Mouse (Mus musculus): Measurements from ENCODE around the gene Dscam. TPM values are rescaled to one million over a fixed set of nuclear protein-coding genes. Genes with fewer than 3 reads are reported as not detected.

The Dscam gene
- polyA plus RNA-seq, 1 experiment: under 0.01 TPM

DNA sequence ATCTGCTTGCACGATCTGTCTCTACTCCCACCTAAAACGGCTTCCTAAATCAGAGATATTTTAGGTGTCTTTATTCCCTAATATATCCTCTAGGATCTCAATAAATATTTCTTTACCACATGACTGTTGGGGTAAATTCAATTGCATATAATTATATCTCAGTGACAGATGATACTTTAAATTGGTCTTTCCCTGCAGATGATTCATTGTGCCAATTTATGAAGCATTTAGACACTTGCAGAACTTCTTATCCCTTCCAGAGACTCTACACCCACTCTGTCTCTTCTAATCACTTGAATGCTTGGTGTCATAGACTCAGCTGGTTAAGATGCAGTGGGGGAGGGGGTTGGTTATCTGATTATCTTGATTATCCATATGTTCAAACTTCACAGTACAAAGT is 97.9 kb downstream of the Dscam start:
- H3K79me2 ChIP-seq (ENCODE audit: control insufficient read depth, insufficient read depth): no peaks in the 10 kb centered on the region
- H3K36me3 ChIP-seq (ENCODE audit: control insufficient read depth, insufficient read depth): no peaks in the 10 kb centered on the region
- H3K27me3 ChIP-seq (ENCODE audit: control insufficient read depth, insufficient read depth, insufficient read length): no peaks in the 10 kb centered on the region
- H3K4me2 ChIP-seq (ENCODE audit: low read depth): no peak overlapping the region
- no peak overlapping the region for H3K4me3 ChIP-seq
- TF ChIP-seq USF1 (IDR thresholded peaks at IDR 0.05; ENCODE audit: low read depth): no peak
- no peak for TF ChIP-seq POLR2A (IDR thresholded peaks at IDR 0.05; ENCODE audit: insufficient read length, low read depth)
- TF ChIP-seq CEBPB (IDR thresholded peaks at IDR 0.05; ENCODE audit: insufficient read depth, poor library complexity, severe bottlenecking): no peak
- TF ChIP-seq MAX (IDR thresholded peaks at IDR 0.05; ENCODE audit: low read depth): no peak
- no peak for TF ChIP-seq REST (IDR thresholded peaks at IDR 0.05; ENCODE audit: insufficient read depth, insufficient read length)
- TF ChIP-seq POLR2AphosphoS2 (IDR thresholded peaks at IDR 0.05; ENCODE audit: insufficient read length, low read depth): no peak
- no peak overlapping the region for H3ac ChIP-seq (ENCODE audit: control insufficient read depth, insufficient read length)

DNA sequence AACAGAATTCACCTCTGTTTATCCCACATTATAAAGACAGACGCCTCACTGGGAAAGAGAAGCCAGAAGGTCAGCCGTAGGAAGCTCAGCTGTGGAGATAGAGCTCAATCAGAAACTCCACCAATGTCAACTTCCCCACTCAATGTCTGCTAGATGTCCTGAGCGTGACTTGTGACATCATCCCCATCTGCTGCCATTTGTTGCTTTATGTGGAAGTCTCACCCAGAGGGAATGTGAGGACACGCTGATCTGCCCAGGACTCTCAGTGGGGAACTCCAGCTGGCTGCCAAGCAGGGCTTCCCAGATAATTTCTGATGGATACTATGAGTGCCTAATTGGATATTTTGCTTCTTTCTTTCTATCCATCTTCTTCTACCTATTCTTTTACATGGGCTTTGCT is 103.7 kb downstream of the Dscam start:
- H3K4me2 ChIP-seq (ENCODE audit: low read depth): peak overlapping the region; percentile 9
- TF ChIP-seq E2F4 (IDR thresholded peaks at IDR 0.05; ENCODE audit: insufficient read depth) (no peak), MYOD1 (IDR thresholded peaks at IDR 0.05; ENCODE audit: control insufficient read depth in 1 of 3, insufficient read length in 2 of 3, low read depth in 2 of 3) (no peak), POLR2A (IDR thresholded peaks at IDR 0.05; ENCODE audit: insufficient read length, low read depth) (no peak), REST (IDR thresholded peaks at IDR 0.05; ENCODE audit: insufficient read depth, insufficient read length) (no peak), TCF3 (IDR thresholded peaks at IDR 0.05; ENCODE audit: insufficient read length, low read depth) (no peak), TCF12 (IDR thresholded peaks at IDR 0.05; ENCODE audit: insufficient read depth, poor library complexity, severe bottlenecking) (no peak)
- no peaks in the 10 kb centered on the region for H3K27me3 ChIP-seq (ENCODE audit: control insufficient read depth, insufficient read depth, insufficient read length)
- no peaks in the 10 kb centered on the region for H3K79me2 ChIP-seq (ENCODE audit: control insufficient read depth, insufficient read depth)
- no peak overlapping the region for H3K4me3 ChIP-seq
- H3ac ChIP-seq (ENCODE audit: control insufficient read depth, insufficient read length): no peak overlapping the region
- no peaks in the 10 kb centered on the region for H3K36me3 ChIP-seq (ENCODE audit: control insufficient read depth, insufficient read depth)

DNA sequence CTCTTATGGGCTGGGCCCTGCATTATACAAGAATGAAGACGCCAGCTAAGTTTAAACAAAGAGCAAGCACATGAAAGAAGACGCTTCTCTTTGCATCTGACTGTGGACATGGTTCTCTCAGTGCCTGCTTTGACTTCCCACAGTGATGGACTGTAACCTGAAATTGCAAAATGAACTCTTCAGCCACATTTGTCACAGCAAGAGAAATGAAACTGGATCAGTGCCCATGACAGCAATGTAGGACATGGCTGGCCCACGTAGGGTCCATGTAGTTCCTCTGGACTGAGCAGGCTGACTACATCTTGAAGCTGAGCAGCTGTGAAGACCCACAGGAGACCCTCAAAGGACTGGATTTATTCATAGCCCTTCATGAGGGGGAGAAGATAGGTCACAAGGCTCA is 108.3 kb downstream of the Dscam start:
- Histone ChIP-seq H3K36me3 (ENCODE audit: control insufficient read depth, insufficient read depth) (no peaks in the 10 kb centered on the region), H3K4me3 (no peak overlapping the region), H3K4me2 (ENCODE audit: low read depth) (no peak overlapping the region), H3K79me2 (ENCODE audit: control insufficient read depth, insufficient read depth) (no peaks in the 10 kb centered on the region), H3ac (ENCODE audit: control insufficient read depth, insufficient read length) (no peak overlapping the region), H3K27me3 (ENCODE audit: control insufficient read depth, insufficient read depth, insufficient read length) (no peaks in the 10 kb centered on the region)
- no peak for TF ChIP-seq POLR2A (IDR thresholded peaks at IDR 0.05; ENCODE audit: insufficient read length, low read depth)
- no peak for TF ChIP-seq MYOG (IDR thresholded peaks at IDR 0.05; ENCODE audit: control insufficient read depth in 1 of 3, insufficient read depth in 1 of 3, insufficient read length in 2 of 3, low read depth in 2 of 3)
- TF ChIP-seq E2F4 (IDR thresholded peaks at IDR 0.05; ENCODE audit: insufficient read depth): no peak
- no peak for TF ChIP-seq CEBPB (IDR thresholded peaks at IDR 0.05; ENCODE audit: insufficient read depth, poor library complexity, severe bottlenecking)
- no peak for TF ChIP-seq TCF12 (IDR thresholded peaks at IDR 0.05; ENCODE audit: insufficient read depth, poor library complexity, severe bottlenecking)
- TF ChIP-seq USF1 (IDR thresholded peaks at IDR 0.05; ENCODE audit: low read depth): no peak
- TF ChIP-seq TCF3 (IDR thresholded peaks at IDR 0.05; ENCODE audit: insufficient read length, low read depth): no peak
- no peak for TF ChIP-seq REST (IDR thresholded peaks at IDR 0.05; ENCODE audit: insufficient read depth, insufficient read length)
- TF ChIP-seq MYOD1 (IDR thresholded peaks at IDR 0.05; ENCODE audit: control insufficient read depth in 1 of 3, insufficient read length in 2 of 3, low read depth in 2 of 3): no peak
- TF ChIP-seq MAX (IDR thresholded peaks at IDR 0.05; ENCODE audit: low read depth): no peak
- TF ChIP-seq POLR2AphosphoS2 (IDR thresholded peaks at IDR 0.05; ENCODE audit: insufficient read length, low read depth): no peak
- no peak for TF ChIP-seq SRF (IDR thresholded peaks at IDR 0.05; ENCODE audit: control insufficient read depth, insufficient read length, low read depth)

DNA sequence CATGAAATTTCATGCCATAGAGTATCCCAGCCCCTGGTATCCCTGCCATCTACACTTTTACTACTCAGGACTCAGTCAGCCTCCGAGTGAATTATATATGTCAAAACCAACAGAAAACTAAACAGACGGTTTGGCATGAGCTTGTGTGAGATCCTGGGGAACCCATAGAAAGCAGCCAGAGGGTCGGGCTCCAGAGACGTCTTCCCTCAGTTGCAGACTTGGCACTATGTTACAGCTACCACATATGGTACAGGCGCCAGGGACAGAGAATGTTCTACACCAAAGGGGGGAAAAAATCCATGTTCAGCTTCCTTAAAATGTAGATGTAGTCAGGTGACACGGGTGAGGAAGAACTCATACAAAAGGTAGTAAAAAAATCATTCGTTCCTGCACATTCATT is 109.2 kb downstream of the Dscam start:
- Histone ChIP-seq H3ac (ENCODE audit: control insufficient read depth, insufficient read length) (no peak overlapping the region), H3K27me3 (ENCODE audit: control insufficient read depth, insufficient read depth, insufficient read length) (no peaks in the 10 kb centered on the region), H3K79me2 (ENCODE audit: control insufficient read depth, insufficient read depth) (no peaks in the 10 kb centered on the region), H3K4me3 (no peak overlapping the region), H3K36me3 (ENCODE audit: control insufficient read depth, insufficient read depth) (no peaks in the 10 kb centered on the region), H3K4me2 (ENCODE audit: low read depth) (no peak overlapping the region)
- TF ChIP-seq TCF12 (IDR thresholded peaks at IDR 0.05; ENCODE audit: insufficient read depth, poor library complexity, severe bottlenecking) (no peak), USF1 (IDR thresholded peaks at IDR 0.05; ENCODE audit: low read depth) (no peak), E2F4 (IDR thresholded peaks at IDR 0.05; ENCODE audit: insufficient read depth) (no peak), TCF3 (IDR thresholded peaks at IDR 0.05; ENCODE audit: insufficient read length, low read depth) (no peak), MYOG (IDR thresholded peaks at IDR 0.05; ENCODE audit: control insufficient read depth in 1 of 3, insufficient read depth in 1 of 3, insufficient read length in 2 of 3, low read depth in 2 of 3) (no peak), POLR2AphosphoS2 (IDR thresholded peaks at IDR 0.05; ENCODE audit: insufficient read length, low read depth) (no peak), REST (IDR thresholded peaks at IDR 0.05; ENCODE audit: insufficient read depth, insufficient read length) (no peak)

DNA sequence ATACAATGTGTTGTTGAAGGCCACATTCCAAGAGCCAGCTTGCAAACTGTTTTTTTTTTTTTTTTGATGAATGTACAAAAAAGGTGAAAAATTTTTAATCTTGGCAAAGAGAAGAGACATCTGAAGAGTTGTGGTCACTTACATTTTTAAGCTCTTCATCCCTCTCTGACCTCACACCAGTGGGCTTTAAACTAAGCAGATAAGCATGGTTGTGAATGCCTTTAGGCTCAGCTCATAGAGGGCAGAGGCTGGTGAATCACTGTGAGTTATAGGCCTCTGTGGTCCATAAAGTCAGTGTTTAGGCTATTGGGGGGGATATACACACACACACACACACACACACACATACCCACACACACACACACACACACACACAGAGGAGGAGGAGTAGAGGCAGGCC is 109.8 kb downstream of the Dscam start:
- Histone ChIP-seq H3K4me3 (no peak overlapping the region), H3K27me3 (ENCODE audit: control insufficient read depth, insufficient read depth, insufficient read length) (no peaks in the 10 kb centered on the region), H3K36me3 (ENCODE audit: control insufficient read depth, insufficient read depth) (no peaks in the 10 kb centered on the region), H3K79me2 (ENCODE audit: control insufficient read depth, insufficient read depth) (no peaks in the 10 kb centered on the region), H3K4me2 (ENCODE audit: low read depth) (no peak overlapping the region), H3ac (ENCODE audit: control insufficient read depth, insufficient read length) (no peak overlapping the region)
- TF ChIP-seq CEBPB (IDR thresholded peaks at IDR 0.05; ENCODE audit: insufficient read depth, poor library complexity, severe bottlenecking) (no peak; the same call in 1 of the 2 replicates), POLR2A (IDR thresholded peaks at IDR 0.05; ENCODE audit: insufficient read length, low read depth) (no peak), MYOD1 (IDR thresholded peaks at IDR 0.05; ENCODE audit: control insufficient read depth in 1 of 3, insufficient read length in 2 of 3, low read depth in 2 of 3) (no peak), POLR2AphosphoS2 (IDR thresholded peaks at IDR 0.05; ENCODE audit: insufficient read length, low read depth) (no peak), E2F4 (IDR thresholded peaks at IDR 0.05; ENCODE audit: insufficient read depth) (no peak), MYOG (IDR thresholded peaks at IDR 0.05; ENCODE audit: control insufficient read depth in 1 of 3, insufficient read depth in 1 of 3, insufficient read length in 2 of 3, low read depth in 2 of 3) (no peak), REST (IDR thresholded peaks at IDR 0.05; ENCODE audit: insufficient read depth, insufficient read length) (no peak), MAX (IDR thresholded peaks at IDR 0.05; ENCODE audit: low read depth) (no peak), TCF12 (IDR thresholded peaks at IDR 0.05; ENCODE audit: insufficient read depth, poor library complexity, severe bottlenecking) (no peak)

All from myocyte (in vitro differentiated cells).